Mouse (Mus musculus): ENCODE measurements around the gene Rassf3. TPM values are rescaled to one million over a fixed set of nuclear protein-coding genes. Genes with fewer than 3 reads are reported as not detected.

Gene Rassf3
- total and polyA plus RNA-seq, 2 experiments from 2014 or later, result 23.4 to 27.9 TPM

GRCm38 (mm10) chr10:121493374-121494162 is 17.4 kb upstream of the Rassf3 start:
- no peaks in the 10 kb centered on the region for H3K36me3 ChIP-seq (replicated peaks; ENCODE audit: control insufficient read depth, insufficient read depth, low read length)
- 62% methylated on average over 9 of the region's 9 CpGs for WGBS
- no peak overlapping the region for H3K27ac ChIP-seq (ENCODE audit: low read depth)
- TF ChIP-seq CTCF (IDR thresholded peaks at IDR 0.05; ENCODE audit: low read depth) (no peak), EP300 (IDR thresholded peaks at IDR 0.05; ENCODE audit: low read depth) (no peak)
- no peak overlapping the region for H3K4me2 ChIP-seq (ENCODE audit: low read depth, low read length)
- no peaks in the 10 kb centered on the region for H3K27me3 ChIP-seq (ENCODE audit: control insufficient read depth, insufficient read depth, low read length)
- peaks cover 7% of the 10 kb centered on the region; the same call in 1 of the 2 replicates for H3K4me1 ChIP-seq (ENCODE audit: control insufficient read depth, insufficient read depth)
- ATAC-seq (ENCODE audit: insufficient read depth, low read depth) (no peak), DNase-seq (ENCODE audit: low spot score) (no peak)
- no peaks in the 10 kb centered on the region for H3K9me3 ChIP-seq (replicated peaks; ENCODE audit: control insufficient read depth, low read length)
- no peak overlapping the region for H3K9ac ChIP-seq (replicated peaks; ENCODE audit: low read depth, low read length)
- no peak overlapping the region for H3K4me3 ChIP-seq (ENCODE audit: low read depth, low read length)

DNA sequence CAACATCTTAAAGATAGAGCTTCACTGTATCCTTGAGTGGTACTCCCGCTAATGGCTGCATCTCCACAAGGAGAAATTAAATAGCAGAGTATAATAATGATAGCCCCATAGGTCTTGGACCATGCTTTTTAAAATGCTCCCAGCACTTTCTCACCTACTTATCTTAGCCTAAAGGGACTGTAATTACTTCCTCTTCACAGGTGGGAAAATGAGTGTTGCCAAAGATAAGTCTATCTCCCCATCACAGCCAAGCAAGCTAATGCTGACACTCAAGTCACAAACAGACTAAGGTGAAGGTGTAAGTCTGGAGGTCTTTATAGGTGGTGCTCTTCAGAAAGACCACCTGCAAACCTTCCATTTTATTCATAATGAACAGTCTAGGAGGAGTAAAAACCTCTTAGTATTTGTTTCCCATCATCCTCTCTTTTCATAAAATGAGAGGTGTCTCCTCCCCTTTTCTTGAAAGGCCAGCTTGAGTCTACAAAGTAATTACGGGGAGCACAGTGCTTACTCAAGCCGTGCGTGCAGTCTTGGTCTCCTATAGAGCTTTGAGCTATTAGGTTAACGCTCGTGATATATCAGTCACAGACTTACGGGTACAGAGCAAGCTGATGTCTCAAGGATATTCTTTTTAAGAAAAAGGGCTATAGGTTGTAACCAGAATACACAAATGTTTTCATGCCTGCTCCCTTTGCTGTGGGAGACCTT is 16.6 kb upstream of the Rassf3 start:
- Histone ChIP-seq H3K4me3 (ENCODE audit: low read depth, low read length) (no peak overlapping the region), H3K27ac (ENCODE audit: low read depth) (no peak overlapping the region), H3K4me2 (ENCODE audit: low read depth, low read length) (no peak overlapping the region), H3K9ac (replicated peaks; ENCODE audit: low read depth, low read length) (no peak overlapping the region), H3K4me1 (ENCODE audit: control insufficient read depth, insufficient read depth) (peaks cover 7% of the 10 kb centered on the region; the same call in 1 of the 2 replicates), H3K36me3 (replicated peaks; ENCODE audit: control insufficient read depth, insufficient read depth, low read length) (no peaks in the 10 kb centered on the region), H3K27me3 (ENCODE audit: control insufficient read depth, insufficient read depth, low read length) (no peaks in the 10 kb centered on the region), H3K9me3 (replicated peaks; ENCODE audit: control insufficient read depth, low read length) (no peaks in the 10 kb centered on the region)
- DNase-seq (ENCODE audit: low spot score) (no peak), ATAC-seq (ENCODE audit: insufficient read depth, low read depth) (no peak)
- TF ChIP-seq EP300 (IDR thresholded peaks at IDR 0.05; ENCODE audit: low read depth) (no peak), CTCF (IDR thresholded peaks at IDR 0.05; ENCODE audit: low read depth) (no peak)
- WGBS, result 85% methylated on average over 7 of the region's 7 CpGs

DNA sequence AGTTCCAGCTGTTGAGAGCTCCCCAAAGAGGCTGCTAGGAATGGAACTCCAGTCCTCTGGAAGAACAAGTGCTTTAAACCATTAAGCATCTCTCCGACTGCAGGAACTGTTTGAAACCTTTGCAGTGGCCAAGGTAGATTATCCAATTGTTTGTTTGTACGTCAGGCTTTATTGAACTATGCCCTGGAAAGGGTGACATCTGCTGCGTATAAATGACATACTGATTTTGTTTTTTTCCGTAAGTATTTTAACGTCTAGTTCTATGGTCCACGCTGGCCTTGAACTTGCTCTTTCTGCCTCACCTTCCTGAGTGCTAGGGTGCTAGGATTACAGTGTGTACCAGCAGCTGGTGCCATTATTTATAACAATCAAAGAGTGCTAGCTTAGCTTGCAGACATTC is 13.8 kb upstream of the Rassf3 start:
- no peaks in the 10 kb centered on the region for H3K36me3 ChIP-seq (replicated peaks; ENCODE audit: control insufficient read depth, insufficient read depth, low read length)
- H3K27ac ChIP-seq (ENCODE audit: low read depth), result no peak overlapping the region
- peaks cover 7% of the 10 kb centered on the region; the same call in 1 of the 2 replicates for H3K4me1 ChIP-seq (ENCODE audit: control insufficient read depth, insufficient read depth)
- H3K4me2 ChIP-seq (ENCODE audit: low read depth, low read length), result no peak overlapping the region
- H3K27me3 ChIP-seq (ENCODE audit: control insufficient read depth, insufficient read depth, low read length), result no peaks in the 10 kb centered on the region
- H3K4me3 ChIP-seq (ENCODE audit: low read depth, low read length), result no peak overlapping the region
- H3K9me3 ChIP-seq (replicated peaks; ENCODE audit: control insufficient read depth, low read length), result no peaks in the 10 kb centered on the region
- TF ChIP-seq CTCF (IDR thresholded peaks at IDR 0.05; ENCODE audit: low read depth) (no peak), EP300 (IDR thresholded peaks at IDR 0.05; ENCODE audit: low read depth) (no peak)
- ATAC-seq (ENCODE audit: insufficient read depth, low read depth) (no peak), DNase-seq (ENCODE audit: low spot score) (no peak)
- 93% methylated on average over 6 of the region's 6 CpGs for WGBS
- no peak overlapping the region for H3K9ac ChIP-seq (replicated peaks; ENCODE audit: low read depth, low read length)

DNA sequence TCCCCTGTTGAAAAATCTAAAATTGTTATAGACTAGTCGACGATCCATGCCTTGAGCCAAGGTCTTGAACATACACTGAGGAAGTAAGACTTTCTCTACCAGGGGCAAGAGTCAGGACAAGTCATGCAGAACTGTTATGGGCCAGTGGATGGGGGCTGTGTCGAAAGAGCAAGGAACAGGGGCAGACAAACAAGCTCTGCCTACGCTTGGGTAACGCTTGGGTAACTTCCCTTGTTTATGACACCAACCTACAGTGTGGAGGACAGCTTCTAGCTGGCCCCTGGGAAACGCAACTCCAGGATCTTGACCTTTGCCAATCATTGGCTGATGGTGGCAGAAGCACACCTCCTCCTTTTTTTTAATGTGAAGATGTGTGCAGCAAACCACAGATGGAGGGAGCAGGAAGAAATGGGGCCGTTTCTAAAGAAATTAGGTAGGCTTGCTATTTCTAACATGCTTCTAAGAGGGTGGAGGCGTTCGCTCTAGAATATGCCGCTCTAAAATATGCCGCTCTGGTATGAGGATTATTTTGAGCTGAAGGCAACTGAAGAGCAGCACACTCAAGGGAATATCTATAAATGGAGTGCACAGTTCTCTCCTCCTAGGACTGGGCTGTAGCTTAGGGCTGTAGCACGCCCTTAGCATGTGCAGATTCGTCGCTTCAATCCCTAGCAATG is 12.6 kb upstream of the Rassf3 start:
- H3K36me3 ChIP-seq (replicated peaks; ENCODE audit: control insufficient read depth, insufficient read depth, low read length), result no peaks in the 10 kb centered on the region
- no peak overlapping the region for H3K4me3 ChIP-seq (ENCODE audit: low read depth, low read length)
- no peak overlapping the region for H3K9ac ChIP-seq (replicated peaks; ENCODE audit: low read depth, low read length)
- peak; percentile 78 for ATAC-seq (ENCODE audit: insufficient read depth, low read depth)
- peak overlapping the region; percentile 44 for H3K27ac ChIP-seq (ENCODE audit: low read depth)
- H3K4me1 ChIP-seq (ENCODE audit: control insufficient read depth, insufficient read depth), result peaks cover 7% of the 10 kb centered on the region; the same call in 1 of the 2 replicates
- no peak for TF ChIP-seq CTCF (IDR thresholded peaks at IDR 0.05; ENCODE audit: low read depth)
- no peak for TF ChIP-seq EP300 (IDR thresholded peaks at IDR 0.05; ENCODE audit: low read depth)
- DNase-seq (ENCODE audit: low spot score), result no peak
- H3K4me2 ChIP-seq (ENCODE audit: low read depth, low read length), result peak overlapping the region; percentile 2; the same call in 1 of the 2 replicates
- H3K9me3 ChIP-seq (replicated peaks; ENCODE audit: control insufficient read depth, low read length), result no peaks in the 10 kb centered on the region
- 58% methylated on average over 14 of the region's 14 CpGs for WGBS
- no peaks in the 10 kb centered on the region for H3K27me3 ChIP-seq (ENCODE audit: control insufficient read depth, insufficient read depth, low read length)

DNA sequence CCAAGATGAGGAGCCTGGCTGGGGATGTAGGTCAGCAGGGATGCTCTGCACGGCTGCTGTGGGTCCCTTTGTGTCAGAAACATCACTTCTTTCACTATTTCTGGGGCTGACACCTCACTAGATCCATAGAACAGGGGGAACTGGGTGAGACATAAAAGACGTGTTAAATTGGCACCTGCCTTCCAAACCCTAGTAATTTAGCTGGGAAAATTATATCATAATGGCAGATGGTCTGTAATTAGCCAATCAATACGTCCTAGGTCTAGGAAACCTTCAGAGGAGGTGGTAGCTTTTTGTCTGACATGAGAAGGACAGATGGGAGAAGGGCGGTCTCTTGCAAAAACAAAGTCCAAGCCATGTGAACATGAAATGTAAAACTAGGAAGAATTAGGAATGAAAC is 11.6 kb upstream of the Rassf3 start:
- 81% methylated on average over 4 of the region's 4 CpGs for WGBS
- Histone ChIP-seq H3K4me1 (ENCODE audit: control insufficient read depth, insufficient read depth) (peaks cover 7% of the 10 kb centered on the region; the same call in 1 of the 2 replicates), H3K36me3 (replicated peaks; ENCODE audit: control insufficient read depth, insufficient read depth, low read length) (no peaks in the 10 kb centered on the region), H3K9me3 (replicated peaks; ENCODE audit: control insufficient read depth, low read length) (no peaks in the 10 kb centered on the region), H3K27me3 (ENCODE audit: control insufficient read depth, insufficient read depth, low read length) (no peaks in the 10 kb centered on the region), H3K27ac (ENCODE audit: low read depth) (no peak overlapping the region), H3K4me2 (ENCODE audit: low read depth, low read length) (no peak overlapping the region), H3K9ac (replicated peaks; ENCODE audit: low read depth, low read length) (no peak overlapping the region), H3K4me3 (ENCODE audit: low read depth, low read length) (no peak overlapping the region)
- DNase-seq (ENCODE audit: low spot score) (no peak), ATAC-seq (ENCODE audit: insufficient read depth, low read depth) (no peak)
- TF ChIP-seq CTCF (IDR thresholded peaks at IDR 0.05; ENCODE audit: low read depth) (no peak), EP300 (IDR thresholded peaks at IDR 0.05; ENCODE audit: low read depth) (no peak)
